Mouse (Mus musculus) left cerebral cortex, postnatal 4 days (tissue): ENCODE data around the gene Fam69b. TPM values are rescaled to one million over a fixed set of nuclear protein-coding genes. Genes with fewer than 3 reads are reported as not detected.

ENCODE experiments used
- DNase-seq: peaks from one replicate; pipeline ENCODE4 v3.0.0-alpha.2; 2022
- intact Hi-C: fragments of 180-260 bp; cut with DNase I; formaldehyde crosslinking; loops from one replicate; pipeline ENCODE4 v1.15.1; 2025
- total RNA-seq, 2 experiments: library from RNA; stranded (reverse); gene quantifications; 2 replicates each; pipeline ENCODE4 v1.2.3; 2021

Gene Fam69b
- total RNA-seq, 2 experiments from 2014 or later = 81.8 to 85.1 TPM

DNA sequence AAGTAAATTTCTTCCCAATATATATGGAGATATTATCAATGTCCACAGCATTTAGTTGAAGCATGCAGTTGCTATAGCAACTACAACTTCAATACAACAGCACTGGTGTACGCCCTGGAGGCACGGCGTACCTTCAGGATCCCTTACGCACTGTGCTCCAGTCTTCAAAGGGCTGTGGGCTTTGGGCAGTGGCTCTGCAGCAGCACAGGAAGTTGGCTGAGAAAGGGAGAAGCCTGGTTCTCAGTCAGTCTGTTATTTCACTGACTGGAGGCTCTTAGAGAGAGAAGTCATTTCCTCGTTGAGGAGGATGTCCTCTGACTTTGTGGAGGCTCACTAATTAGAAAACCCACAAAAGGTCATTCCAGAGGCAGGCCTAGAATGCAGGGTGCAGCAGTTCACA is 5.3 kb upstream of the Fam69b start:
- intact Hi-C loops = no loop called here
- DNase-seq = no peak

DNA sequence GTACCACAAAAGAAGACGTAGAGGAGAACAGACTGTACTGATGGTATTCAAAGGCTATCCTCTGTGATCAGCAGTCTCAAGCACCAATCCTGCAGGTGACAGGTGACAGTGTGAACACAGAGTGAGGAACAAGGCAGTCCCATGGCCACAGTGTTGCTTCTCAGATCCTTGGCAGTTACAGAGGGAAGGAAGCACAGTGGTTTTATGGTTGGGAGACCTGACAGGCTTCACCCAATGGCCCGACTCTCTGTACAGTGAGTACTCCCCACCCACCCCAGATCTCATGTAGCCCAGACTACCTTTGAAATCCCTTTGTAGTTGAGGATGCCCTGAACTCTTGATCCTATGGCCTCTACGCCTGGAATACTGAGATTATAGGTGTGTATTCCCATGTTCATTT is 2.8 kb upstream of the Fam69b start:
- intact Hi-C loops = no loop called here
- DNase-seq = no peak

DNA sequence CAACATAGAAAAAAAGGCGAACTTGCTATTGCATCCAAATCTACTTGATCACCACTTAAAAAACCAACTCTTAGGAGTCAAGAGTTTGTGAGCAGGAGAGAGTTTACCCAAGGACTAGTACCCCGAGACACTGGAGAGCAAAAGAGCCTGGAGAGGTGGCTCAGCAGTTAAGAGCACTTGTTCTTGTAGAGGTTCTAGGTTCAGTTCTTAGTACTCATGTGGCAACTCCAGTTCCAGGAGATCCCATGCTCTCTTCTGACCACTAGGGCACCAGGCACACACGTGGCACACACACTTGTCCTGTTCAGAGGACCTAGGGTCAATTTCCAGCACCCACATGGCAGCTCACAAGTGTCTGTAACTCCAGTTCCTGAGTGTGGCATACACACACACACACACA is 2.2 kb upstream of the Fam69b start:
- intact Hi-C loops = no loop called here
- DNase-seq = no peak

DNA sequence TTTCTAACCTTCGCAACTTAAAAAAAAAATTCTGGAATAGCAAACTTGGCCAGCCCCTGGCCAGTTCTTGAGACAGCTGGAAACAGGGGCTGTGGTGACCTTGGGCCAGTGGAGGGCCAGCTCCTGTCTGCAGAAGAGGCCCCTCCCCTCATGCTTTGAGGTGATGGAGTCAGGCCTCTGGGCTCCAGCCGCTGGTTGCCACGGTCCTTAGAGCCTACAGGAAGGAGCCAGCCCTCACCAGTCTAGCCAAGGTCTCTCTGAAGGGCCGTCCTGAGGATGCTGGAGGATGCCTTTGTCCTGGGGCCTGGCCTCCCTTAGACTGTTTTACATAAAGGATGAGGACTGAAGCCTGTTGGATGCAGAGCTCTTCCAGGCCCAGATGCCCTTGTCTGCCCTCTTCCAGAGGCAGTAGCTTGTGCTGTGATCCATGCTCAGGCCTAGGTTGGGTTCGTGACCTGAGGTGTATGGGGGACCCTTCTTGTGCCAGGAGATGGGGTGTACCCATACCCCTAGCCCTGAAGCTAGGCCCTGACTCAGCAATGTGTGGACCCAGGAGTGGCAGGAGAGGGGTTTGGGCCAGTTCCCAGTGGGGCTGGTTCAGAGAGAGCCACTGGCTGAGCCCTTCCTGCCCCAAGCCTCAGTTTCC is 658 bp downstream of the Fam69b start:
- intact Hi-C loops = no loop called here

DNA sequence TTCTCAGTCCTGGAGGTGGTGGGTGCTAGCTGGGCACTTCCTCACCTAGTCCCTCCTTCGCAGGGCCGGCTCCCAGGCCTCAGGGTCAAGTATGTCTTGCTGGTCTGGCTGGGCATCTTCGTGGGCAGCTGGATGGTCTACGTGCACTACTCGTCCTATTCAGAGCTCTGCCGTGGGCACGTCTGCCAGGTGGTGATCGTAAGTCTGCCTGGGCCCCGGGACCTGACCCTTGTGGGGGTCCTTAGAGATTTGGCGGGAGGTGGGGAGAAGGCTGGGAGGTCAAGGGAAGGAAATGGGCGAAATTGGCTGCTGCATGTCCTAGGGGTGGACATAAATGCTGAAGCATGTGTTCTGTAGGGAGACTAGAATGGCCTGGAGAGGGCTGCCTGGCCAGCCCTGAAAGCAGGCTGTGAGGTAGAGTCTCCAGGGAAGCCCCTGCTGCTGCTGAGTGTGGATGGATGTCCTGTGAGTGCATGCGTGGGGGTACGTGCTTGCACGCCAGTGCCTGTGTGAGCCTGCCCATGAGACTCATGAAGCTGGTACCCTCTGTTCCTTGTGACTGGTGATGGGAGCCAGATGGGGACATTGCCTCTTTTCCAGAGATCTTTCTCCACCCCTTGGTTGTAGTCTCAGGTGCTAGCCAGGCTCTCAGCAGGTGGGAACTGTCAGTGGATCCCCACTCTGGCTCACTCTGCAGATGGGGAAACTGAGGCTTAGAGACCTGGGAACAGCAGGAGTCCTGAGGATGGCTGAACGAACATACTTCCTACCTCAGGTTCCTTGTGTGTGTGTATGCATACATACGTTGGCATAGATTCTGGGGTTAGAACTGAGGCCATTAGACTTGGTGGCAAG is 4.5 kb downstream of the Fam69b start:
- intact Hi-C loops = no loop called here
- DNase-seq = no peak

More for the DNA sequence above, 658 bp downstream of the Fam69b start:
- DNase-seq = no peak

DNA sequence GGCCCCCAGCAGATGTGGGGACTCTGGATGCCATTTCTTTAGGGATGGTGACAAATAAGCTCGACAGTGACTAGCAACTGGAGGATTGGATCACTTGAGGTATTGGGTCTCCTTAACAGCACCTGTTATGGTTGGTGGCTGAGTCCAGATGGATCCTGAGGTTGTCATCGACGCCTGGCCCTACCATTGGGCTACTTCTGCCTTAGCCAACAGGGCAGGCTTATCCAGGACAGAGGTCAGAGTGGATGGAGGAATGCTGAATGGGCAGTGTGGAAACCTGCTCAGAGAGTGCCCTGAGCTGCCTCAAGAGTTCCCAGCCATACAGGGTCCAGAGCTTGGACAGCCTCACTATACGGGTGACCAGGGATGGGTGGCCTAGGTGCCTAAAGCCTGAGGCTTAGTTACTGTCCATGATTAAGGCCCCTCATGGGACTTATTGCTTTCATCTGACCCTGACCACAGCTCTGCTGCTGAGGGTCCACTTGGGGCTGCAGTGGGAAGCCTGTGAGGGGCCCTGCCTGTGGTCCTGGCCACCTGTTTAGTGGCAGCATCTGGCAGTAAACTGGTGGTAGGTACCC is 5.8 kb downstream of the Fam69b start:
- no peak for DNase-seq
- intact Hi-C loops = no loop called here

DNA sequence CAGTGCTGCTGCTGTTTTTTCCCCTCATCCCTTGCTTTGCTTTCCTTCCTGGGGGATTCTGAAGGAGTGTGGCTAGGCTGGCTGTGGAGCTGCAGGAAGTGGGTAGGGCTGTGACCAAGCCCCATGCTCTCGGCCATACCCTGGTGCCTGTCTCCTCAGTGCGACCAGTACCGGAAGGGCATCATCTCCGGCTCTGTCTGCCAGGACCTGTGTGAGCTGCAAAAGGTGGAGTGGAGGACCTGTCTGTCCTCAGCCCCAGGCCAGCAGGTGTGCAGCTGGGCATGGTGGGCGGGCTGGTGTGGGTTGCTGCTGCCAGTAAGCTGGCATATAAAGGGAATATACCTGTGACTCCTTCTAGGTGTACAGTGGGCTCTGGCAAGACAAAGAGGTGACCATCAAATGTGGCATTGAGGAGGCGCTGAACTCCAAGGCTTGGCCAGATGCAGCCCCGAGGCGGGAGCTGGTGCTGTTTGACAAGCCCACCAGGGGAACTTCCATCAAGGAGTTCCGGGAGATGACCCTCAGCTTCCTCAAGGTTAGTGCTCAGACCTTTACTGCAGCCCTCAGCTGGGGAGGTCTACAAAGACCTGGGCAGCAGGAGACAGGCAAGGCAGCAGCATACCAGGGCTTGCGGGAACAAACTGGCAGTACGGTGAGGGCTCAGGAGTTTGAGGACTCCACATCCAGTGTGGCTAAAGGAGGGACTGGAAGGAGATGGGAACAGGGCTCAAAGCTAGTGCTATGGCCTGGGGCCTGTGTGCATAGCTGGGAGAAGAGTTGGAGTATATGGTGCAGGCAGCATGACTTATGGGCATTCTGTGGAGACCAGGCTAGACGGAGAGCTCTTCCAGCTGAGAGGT is 6.6 kb downstream of the Fam69b start:
- no peak for DNase-seq
- intact Hi-C loops = loop anchor here (5.0 kb wide), 1 partner anchor 183 kb away; no protein-coding TSS in a partner anchor

DNA sequence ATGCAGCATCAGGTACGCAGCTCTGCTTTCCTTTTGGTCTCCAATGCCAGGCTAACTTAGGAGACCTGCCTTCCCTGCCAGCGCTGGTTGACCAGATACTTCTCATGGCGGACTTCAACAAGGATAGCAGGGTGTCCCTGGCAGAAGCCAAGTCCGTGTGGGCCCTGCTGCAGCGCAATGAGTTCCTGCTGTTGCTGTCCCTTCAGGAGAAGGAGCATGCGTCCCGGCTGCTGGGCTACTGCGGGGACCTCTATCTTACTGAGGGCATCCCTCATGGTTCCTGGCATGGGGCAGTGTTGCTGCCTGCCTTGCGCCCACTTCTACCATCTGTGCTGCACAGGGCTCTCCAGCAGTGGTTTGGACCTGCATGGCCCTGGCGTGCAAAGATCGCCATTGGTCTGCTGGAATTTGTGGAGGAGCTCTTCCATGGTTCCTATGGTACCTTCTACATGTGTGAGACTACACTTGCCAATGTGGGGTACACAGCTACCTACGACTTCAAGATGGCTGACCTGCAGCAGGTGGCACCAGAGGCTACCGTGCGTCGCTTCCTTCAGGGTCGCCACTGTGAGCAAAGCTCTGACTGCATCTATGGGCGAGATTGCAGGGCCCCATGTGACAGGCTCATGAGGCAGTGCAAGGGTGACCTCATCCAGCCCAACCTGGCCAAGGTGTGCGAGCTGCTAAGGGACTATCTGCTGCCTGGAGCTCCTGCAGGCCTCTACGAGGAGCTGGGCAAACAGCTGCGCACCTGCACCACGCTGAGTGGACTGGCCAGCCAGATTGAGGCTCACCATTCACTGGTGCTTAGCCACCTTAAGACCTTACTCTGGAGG is 7.5 kb downstream of the Fam69b start:
- no peak for DNase-seq
- intact Hi-C loops = loop anchor here (5.0 kb wide), 1 partner anchor 183 kb away; no protein-coding TSS in a partner anchor

DNA sequence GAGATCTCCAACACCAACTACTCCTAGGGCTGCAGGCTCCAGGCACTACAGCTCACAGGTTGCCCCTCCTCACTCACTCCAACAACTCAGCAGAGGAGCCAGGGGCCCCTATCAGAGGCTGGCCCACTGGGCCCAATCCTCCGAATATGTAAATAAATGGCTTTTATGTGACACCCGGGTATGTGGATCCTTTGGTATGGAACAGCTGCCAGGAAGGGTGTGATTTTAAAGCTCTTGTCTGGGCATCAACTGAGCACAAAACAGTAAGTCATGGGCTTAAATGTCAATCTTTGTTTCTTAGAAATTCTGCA is 8.0 kb downstream of the Fam69b start:
- intact Hi-C loops = loop anchor here (5.0 kb wide), 1 partner anchor 184 kb away; no protein-coding TSS in a partner anchor
- no peak for DNase-seq

DNA sequence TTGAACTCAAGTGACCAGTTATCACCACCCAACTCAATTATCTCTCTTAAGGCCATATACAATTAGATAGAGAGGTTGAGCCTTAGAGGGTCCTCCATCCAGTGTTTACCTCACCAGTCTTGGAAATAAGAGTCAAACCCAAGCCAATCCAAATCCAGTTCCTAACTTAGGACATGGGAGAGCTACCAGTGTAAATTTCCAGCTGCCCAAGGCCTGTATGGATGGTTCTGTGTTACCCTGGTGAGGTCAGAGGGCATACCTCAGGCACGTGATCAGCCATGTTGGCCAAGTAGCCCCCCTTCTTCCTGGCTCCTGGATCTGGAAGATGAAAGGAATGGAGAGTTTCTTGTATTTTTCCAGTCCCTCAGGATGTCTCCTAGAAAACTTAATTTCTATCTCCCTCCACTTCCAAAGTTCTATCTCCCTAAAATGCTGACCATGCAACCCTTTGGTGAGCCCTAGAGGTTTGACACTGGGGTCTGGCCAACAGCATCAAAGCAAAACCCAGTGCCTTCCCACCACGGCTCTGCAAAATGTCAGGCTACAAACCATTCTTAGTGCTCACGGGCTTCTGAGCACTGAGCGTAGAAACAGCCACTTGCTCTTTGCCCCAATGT is 9.2 kb downstream of the Fam69b start:
- DNase-seq = no peak
- intact Hi-C loops = loop anchor here (5.0 kb wide), 1 partner anchor 185 kb away; no protein-coding TSS in a partner anchor

DNA sequence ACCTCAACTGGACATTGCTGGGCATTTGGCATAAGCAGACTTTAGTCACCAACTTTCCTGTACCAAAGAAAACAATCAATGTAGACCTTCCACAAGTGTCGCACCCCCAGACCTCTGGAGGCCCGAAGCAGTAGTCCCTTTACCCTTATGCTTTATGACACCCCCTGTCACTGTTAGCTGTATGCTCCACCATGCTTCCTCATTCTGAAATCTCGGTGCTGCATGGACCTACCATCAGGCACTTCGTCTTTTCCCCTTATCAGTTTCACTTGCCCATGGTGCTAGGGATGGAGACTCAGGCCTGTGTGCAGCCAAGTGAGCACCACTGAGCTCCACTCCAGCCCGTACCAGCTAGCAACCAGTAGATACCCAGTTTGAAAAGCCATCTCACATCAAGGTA is 9.8 kb downstream of the Fam69b start:
- DNase-seq = no peak
- intact Hi-C loops = loop anchor here (5.0 kb wide), 1 partner anchor 186 kb away; no protein-coding TSS in a partner anchor

DNA sequence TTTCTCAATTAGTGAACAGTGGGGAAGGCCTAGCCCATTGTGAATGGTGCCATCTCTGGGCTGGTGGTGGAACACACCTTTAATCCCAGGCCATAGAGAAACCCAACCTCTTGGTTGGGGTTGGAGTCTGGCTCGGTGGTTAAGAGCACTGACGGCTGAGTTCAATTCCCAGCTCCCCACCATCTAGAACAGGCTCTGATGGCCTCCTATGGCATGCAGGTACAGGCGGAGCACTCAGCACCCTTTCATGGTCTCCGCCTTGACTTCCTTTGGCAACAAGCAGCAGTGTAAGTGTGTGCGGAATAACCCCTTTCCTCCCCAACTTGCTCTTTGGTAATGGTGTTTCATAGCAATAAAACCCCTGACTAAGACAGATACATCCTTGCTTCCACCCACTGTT is 10.3 kb downstream of the Fam69b start:
- intact Hi-C loops = loop anchor here (5.0 kb wide), 1 partner anchor 186 kb away; no protein-coding TSS in a partner anchor
- DNase-seq = no peak

DNA sequence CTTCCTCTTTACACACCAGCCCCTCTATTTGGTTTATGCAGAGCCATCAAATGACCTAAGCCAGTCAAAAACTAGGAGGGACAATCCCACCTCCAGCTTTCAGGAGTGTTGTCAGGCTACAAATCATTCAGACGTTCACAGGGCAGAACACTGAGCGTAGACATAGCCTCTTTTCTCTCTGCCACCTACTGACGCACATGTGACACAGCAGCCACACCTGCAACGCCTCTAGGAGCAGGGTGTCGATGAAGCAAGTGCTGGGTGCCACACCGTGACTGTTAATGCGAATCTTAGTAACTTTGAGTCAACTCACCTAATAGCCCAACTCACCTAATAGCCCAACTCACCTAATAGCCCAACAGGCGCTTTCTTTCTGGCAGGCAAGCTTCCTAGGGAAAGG is 10.8 kb downstream of the Fam69b start:
- DNase-seq = peak; percentile 42
- intact Hi-C loops = loop anchor here (5.0 kb wide), 1 partner anchor 187 kb away; no protein-coding TSS in a partner anchor

DNA sequence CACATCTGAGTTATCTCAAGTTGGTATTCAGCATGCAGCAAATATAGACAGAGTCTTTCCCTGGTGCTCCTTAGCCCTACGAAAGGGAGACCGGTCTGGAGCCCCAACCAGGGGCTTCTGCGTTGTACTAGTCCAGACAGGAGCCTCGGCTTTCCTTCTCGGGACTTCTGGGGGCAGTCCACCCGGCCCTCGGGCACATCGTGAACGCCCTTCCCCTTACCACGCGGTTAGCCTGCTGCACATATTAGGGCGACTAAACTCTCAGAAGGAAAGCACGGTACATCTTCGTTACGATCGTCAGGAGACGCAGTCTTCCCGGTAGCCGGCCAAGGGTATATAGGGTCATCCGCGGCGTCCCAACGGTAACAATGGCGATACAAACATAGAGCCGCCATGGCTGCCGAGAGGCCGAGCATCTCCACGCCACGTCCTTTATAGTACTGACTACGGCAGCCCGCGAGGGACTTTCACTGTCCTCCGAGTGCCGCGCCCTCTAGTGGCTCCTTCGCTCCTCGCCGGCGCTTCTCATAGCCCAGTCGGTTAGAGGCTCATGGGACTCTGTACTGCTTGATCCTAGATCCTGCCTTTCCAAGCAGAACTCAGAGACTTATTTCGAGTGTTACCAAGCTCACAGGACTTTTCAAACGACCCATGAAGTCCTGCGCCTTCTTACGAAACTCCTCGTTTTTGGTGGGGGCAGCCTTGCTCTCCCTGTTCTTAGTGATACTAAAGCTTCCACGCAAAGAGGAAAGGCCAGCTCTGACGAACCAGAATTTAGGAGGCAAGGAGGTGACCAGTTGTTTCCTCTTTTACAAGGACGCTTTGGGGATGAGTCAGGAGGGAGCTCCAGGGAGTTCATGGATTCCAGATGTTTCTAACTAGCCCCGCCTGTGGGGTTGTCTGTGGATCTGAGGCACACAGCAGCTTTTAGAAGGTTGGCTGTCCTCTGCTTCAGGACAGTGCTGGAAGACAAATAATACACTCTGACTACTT is 11.9 kb downstream of the Fam69b start:
- intact Hi-C loops = loop anchor here (5.0 to 10.0 kb wide), 3 partner anchors 188 to 595 kb away; no protein-coding TSS in a partner anchor
- peak; percentile 98 for DNase-seq

DNA sequence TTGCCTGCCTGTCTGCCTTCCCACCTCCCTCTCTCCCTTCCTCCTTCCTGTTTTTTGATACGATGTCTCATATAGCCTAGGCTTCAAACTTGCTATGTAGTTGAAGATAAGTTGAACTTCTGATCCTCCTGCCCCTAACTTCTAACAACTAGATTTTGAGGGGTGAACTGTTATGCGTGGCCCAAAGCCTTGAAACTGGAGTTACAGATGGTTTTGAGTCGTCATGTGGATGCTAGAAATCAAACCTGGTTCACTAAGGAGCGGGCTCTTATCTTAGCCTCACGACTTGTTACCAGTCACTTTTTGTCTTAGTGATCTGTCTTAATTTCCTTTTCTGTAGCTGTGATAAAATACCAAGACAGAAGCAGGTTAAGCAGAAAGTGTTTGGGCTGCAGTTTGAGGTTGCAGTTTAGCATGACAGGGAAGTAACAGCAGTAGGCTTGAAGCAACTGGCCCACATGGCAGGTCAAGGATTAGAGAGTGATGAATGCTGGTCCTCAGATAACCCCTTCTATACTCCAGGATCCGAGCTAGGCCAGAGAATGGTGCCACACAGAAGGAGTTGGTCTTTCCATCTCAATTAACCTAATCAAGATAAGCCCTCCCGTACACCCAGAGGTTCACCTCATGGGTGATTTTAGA is 12.9 kb downstream of the Fam69b start:
- intact Hi-C loops = loop anchor here (10.0 kb wide), 2 partner anchors 404 to 594 kb away; no protein-coding TSS in a partner anchor
- no peak for DNase-seq

DNA sequence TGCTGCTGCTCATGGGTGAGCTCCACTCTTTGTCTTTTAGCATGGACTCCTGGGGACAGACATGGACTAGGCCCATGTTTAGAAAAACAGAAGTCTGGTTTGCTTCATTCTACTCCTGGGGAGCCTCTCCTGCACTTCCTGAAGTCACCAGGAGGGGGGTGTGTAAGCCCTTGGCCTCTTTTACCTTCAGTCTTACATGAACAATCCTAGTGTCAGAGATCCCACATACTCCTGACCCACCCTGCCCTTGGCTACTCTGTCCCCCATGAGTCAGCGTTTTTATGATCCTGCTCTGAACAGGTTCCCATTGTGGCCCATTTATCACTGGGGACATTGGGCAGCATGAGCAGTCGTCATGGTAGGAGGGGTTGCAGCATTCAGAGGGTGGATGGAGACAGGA is 15.7 kb downstream of the Fam69b start:
- DNase-seq = peak; percentile 34
- intact Hi-C loops = loop anchor here (10.0 kb wide), 2 partner anchors 401 to 591 kb away; no protein-coding TSS in a partner anchor

DNA sequence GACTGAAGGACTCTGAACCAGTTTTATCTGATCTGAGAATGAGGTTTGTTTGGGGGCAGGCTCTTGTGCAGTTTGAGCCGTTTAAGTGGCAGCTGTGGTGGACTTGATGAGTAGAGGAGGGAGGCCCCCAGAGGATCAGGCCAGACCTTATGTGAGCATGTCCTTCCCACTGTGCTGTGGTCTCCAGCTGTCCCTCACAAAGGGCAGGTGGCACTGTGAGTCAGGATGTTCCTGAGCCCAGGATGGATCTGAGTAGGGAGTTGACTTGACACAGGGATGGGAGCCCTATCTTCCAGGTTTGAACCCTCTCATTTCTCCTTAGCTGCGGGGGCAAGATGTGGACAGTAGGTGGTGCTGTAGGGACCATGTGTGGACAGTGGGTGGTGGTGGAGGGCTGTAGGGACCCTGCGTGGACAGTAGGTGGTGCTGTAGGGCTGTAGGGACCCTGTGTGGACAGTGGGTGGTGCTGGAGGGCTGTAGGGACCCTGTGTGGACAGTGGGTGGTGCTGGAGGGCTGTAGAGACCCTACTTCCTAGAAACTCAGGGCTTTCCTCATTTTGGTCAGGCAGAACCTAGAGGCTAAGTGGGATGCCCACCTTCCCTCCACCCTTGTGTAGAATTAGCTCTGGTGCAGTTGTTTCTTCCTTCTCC is 18.5 kb downstream of the Fam69b start:
- intact Hi-C loops = loop anchor here (5.0 to 10.0 kb wide), 3 partner anchors 256 to 588 kb away; partner anchors contain the start of gene Surf6
- DNase-seq = peak; percentile 75
